Mouse (Mus musculus) C2C12 (cell line): ENCODE results near the gene Gm5737.

Experiments
- CEBPB ChIP-seq: IDR thresholded peaks from one replicate; pipeline ENCODE4 v1.6.1; 2011; ENCODE audit warnings: low read depth, mild to moderate bottlenecking, control low read depth, moderate library complexity
- CTCF ChIP-seq: IDR thresholded peaks from one replicate; pipeline ENCODE4 v1.5.1; 2011; ENCODE audit not compliant: control insufficient read depth, insufficient read depth, insufficient read length
- USF1 ChIP-seq: IDR thresholded peaks from one replicate; pipeline ENCODE4 v1.6.1; 2011; ENCODE audit warnings: low read depth, mild to moderate bottlenecking, control low read depth, moderate library complexity

DNA sequence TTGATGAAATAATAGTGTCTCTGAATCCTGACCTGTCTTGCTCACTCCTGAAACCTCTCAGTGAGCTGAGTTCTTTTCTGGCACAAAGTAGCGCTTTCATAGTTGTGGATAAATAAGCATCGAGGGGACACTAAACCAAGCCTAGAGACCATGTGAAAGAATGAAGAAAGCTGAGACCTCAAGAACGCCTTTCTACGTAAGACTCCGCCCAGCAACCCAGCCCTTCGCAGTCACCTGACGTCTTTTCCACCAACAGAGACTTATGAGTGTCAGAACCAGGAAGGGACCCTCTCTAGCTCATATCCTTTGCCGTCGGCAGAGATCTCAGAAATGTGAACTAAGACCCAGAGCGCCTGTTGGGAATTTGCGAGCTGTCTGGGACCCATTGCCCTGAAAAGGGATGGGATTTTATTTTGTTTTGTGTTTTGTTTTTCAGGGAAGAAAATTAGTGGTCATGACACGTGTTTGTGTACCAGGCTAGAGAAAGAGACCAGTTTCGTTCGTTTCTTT, 22.8 kb downstream of the Gm5737 start:
- no peak for TF ChIP-seq CTCF
- TF ChIP-seq USF1 = peak; percentile 93
- TF ChIP-seq CEBPB = no peak
